Mouse (Mus musculus) midbrain, embryonic 15.5 days (tissue): Measurements from ENCODE around the gene Snapc1. TPM values are rescaled to one million over a fixed set of nuclear protein-coding genes. Genes with fewer than 3 reads are reported as not detected.

ENCODE experiments used
- ATAC-seq: fragments of 200-750 bp; cut with Nextera tagmentation; replicated peaks from 2 replicates; pipeline ENCODE4 v1.8.0; 2017; ENCODE audit warnings: moderate TSS enrichment
- H3K27ac ChIP-seq: fragments of 300-500 bp; sonication (generic); 2 replicates; pipeline ENCODE4 v1.5.1; 2015; ENCODE audit warnings: mild to moderate bottlenecking, inconsistent platforms
- H3K27me3 ChIP-seq: fragments of 300-500 bp; sonication (generic); replicated peaks from 2 replicates; pipeline ENCODE4 v1.6.1; 2015; ENCODE audit warnings: inconsistent platforms
- H3K36me3 ChIP-seq: fragments of 300-500 bp; sonication (generic); replicated peaks from 2 replicates; pipeline ENCODE4 v1.6.1; 2015; ENCODE audit warnings: inconsistent platforms
- H3K4me1 ChIP-seq: fragments of 300-500 bp; sonication (generic); 2 replicates; pipeline ENCODE4 v1.6.1; 2015; ENCODE audit warnings: inconsistent platforms
- H3K4me2 ChIP-seq: fragments of 300-500 bp; sonication (generic); 2 replicates; pipeline ENCODE4 v1.6.1; 2015; ENCODE audit warnings: inconsistent platforms, mild to moderate bottlenecking, moderate library complexity
- H3K4me3 ChIP-seq: fragments of 300-500 bp; sonication (generic); 2 replicates; pipeline ENCODE4 v1.5.1; 2015; ENCODE audit warnings: mild to moderate bottlenecking, inconsistent platforms
- H3K9ac ChIP-seq: fragments of 300-500 bp; sonication (generic); 2 replicates; pipeline ENCODE4 v1.6.1; 2015; ENCODE audit warnings: mild to moderate bottlenecking, inconsistent platforms
- H3K9me3 ChIP-seq: fragments of 300-500 bp; sonication (generic); 2 replicates; pipeline ENCODE4 v1.6.1; 2016; ENCODE audit warnings: inconsistent platforms
- WGBS: fragments of 180-500 bp; shearing (Covaris S2); methylation state at CpG from one replicate; pipeline ENCODE4 v1.1.7; 2015; ENCODE audit warnings: mixed read lengths; 5-methylcytosine and 5-hydroxymethylcytosine counted together
- polyA plus RNA-seq: library from polyadenylated mRNA; unstranded; fragments of >200 nt; fragmentation: Nextera tagmentation; extraction: Ambion mirVana; gene quantifications from 2 replicates; pipeline ENCODE4 v1.2.1, GENCODE M21; 2015

Gene Snapc1
- 37.0 and 39.3 TPM in 2 replicates for polyA plus RNA-seq

- 1% methylated on average over 60 of the region's 60 CpGs for WGBS
- Histone ChIP-seq H3K9ac (peak within 1 kb of the TSS; percentile 78), H3K9me3 (no peaks in the 10 kb centered on the region), H3K4me3 (peak within 1 kb of the TSS; percentile 80), H3K27me3 (no peaks in the 10 kb centered on the region), H3K4me1 (peaks cover 17% of the 10 kb centered on the region), H3K36me3 (peaks cover 16% of the 10 kb centered on the region), H3K4me2 (peak within 1 kb of the TSS; percentile 76), H3K27ac (peak within 1 kb of the TSS; percentile 86)
- ATAC-seq, result peak; percentile 100
These were observed at the start of gene Snapc1 for GRCm38 (mm10) chr12:73964291-73965281. Snapc1 (plus strand) TSS chr12:73964481.

DNA sequence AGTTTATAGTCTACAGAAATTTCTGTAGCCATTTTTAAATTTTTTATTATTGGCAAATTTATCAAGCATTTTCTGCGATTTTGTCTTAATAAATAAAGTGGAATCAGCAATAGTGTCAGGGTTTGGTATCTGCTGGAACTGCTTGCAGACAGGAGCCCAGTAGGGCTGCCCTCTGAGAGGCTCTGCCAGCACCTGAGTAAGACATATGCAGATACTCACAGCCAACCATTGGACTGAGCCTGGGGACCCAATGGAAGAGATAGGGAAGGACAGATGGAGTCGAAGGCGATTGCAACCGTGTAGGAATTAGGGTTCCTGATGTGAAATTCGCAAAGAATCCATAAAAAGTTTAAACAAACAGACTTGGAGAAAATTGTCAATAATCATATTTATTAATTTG is 45.8 kb upstream of the Snapc1 start:
- 94% methylated on average over 5 of the region's 5 CpGs for WGBS
- Histone ChIP-seq H3K9ac (no peak overlapping the region), H3K4me2 (no peak overlapping the region), H3K27ac (no peak overlapping the region), H3K4me3 (no peak overlapping the region), H3K9me3 (no peaks in the 10 kb centered on the region), H3K4me1 (no peaks in the 10 kb centered on the region), H3K27me3 (no peaks in the 10 kb centered on the region), H3K36me3 (no peaks in the 10 kb centered on the region)
- no peak for ATAC-seq

DNA sequence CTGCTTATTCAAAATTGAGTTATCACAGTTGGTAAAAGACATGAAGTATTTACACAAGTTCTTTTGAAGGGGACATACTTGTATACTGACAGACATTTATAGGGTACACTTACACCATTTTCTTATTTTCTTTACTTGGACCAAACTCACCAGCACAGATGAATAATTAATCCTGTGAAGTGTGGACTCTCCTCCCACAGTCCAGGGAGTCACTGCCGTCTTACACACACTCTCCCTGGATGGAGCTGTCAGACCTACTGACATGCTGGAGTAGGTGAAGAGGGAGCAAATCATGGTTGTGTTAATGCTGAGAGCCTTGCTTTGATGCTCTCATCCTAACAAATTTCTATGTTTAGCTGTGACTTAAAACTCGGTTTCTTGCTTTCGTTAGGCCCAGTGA is 34.0 kb upstream of the Snapc1 start:
- ATAC-seq, result no peak
- H3K4me1 ChIP-seq, result no peaks in the 10 kb centered on the region
- H3K27me3 ChIP-seq, result no peaks in the 10 kb centered on the region
- no peak overlapping the region for H3K4me3 ChIP-seq
- H3K9ac ChIP-seq, result no peak overlapping the region
- WGBS, result 78% methylated on average over 3 of the region's 3 CpGs
- no peak overlapping the region for H3K27ac ChIP-seq
- peaks cover 26% of the 10 kb centered on the region for H3K36me3 ChIP-seq
- no peak overlapping the region for H3K4me2 ChIP-seq
- no peaks in the 10 kb centered on the region for H3K9me3 ChIP-seq

- no peaks in the 10 kb centered on the region for H3K4me1 ChIP-seq
- H3K27me3 ChIP-seq, result no peaks in the 10 kb centered on the region
- H3K36me3 ChIP-seq, result peaks cover 26% of the 10 kb centered on the region
- ATAC-seq, result no peak
- H3K27ac ChIP-seq, result no peak overlapping the region
- H3K9ac ChIP-seq, result no peak overlapping the region
- no peak overlapping the region for H3K4me3 ChIP-seq
- no peaks in the 10 kb centered on the region for H3K9me3 ChIP-seq
- H3K4me2 ChIP-seq, result no peak overlapping the region
- 56% methylated on average over 5 of the region's 5 CpGs for WGBS
These were observed 33.0 kb upstream of the Snapc1 start for GRCm38 (mm10) chr12:73931274-73931673.

GRCm38 (mm10) chr12:73934528-73934927 is 29.8 kb upstream of the Snapc1 start:
- 88% methylated on average over 2 of the region's 2 CpGs for WGBS
- Histone ChIP-seq H3K4me1 (no peaks in the 10 kb centered on the region), H3K36me3 (peaks cover 33% of the 10 kb centered on the region), H3K4me3 (no peak overlapping the region), H3K27ac (no peak overlapping the region), H3K27me3 (no peaks in the 10 kb centered on the region), H3K4me2 (no peak overlapping the region), H3K9me3 (no peaks in the 10 kb centered on the region), H3K9ac (no peak overlapping the region)
- ATAC-seq, result no peak

GRCm38 (mm10) chr12:73937353-73937752 is 26.9 kb upstream of the Snapc1 start, which contains the start of gene Gm49321:
Gm49321 (plus strand) TSS chr12:73937653.
- Histone ChIP-seq H3K4me2 (no peak within 1 kb of the TSS), H3K27ac (no peak within 1 kb of the TSS), H3K9ac (no peak within 1 kb of the TSS), H3K36me3 (peaks cover 34% of the 10 kb centered on the region; the same call in 1 of the 2 replicates), H3K27me3 (no peaks in the 10 kb centered on the region), H3K4me3 (no peak within 1 kb of the TSS), H3K4me1 (no peaks in the 10 kb centered on the region), H3K9me3 (no peaks in the 10 kb centered on the region)
- 93% methylated on average over 1 of the region's 1 CpGs for WGBS
- ATAC-seq, result no peak

GRCm38 (mm10) chr12:73939542-73939941 is 24.7 kb upstream of the Snapc1 start:
- H3K4me1 ChIP-seq, result no peaks in the 10 kb centered on the region
- ATAC-seq, result no peak
- H3K27ac ChIP-seq, result no peak overlapping the region
- no peaks in the 10 kb centered on the region for H3K9me3 ChIP-seq
- H3K4me2 ChIP-seq, result no peak overlapping the region
- H3K27me3 ChIP-seq, result no peaks in the 10 kb centered on the region
- H3K9ac ChIP-seq, result no peak overlapping the region
- no peak overlapping the region for H3K4me3 ChIP-seq
- H3K36me3 ChIP-seq, result peaks cover 41% of the 10 kb centered on the region; the same call in 1 of the 2 replicates
- WGBS, result 94% methylated on average over 6 of the region's 6 CpGs

GRCm38 (mm10) chr12:73948415-73948814 is 15.9 kb upstream of the Snapc1 start:
- no peak overlapping the region for H3K27ac ChIP-seq
- ATAC-seq, result no peak
- 89% methylated on average over 4 of the region's 4 CpGs for WGBS
- peaks cover 16% of the 10 kb centered on the region; the same call in 1 of the 2 replicates for H3K36me3 ChIP-seq
- H3K9me3 ChIP-seq, result no peaks in the 10 kb centered on the region
- H3K4me1 ChIP-seq, result peaks cover 9% of the 10 kb centered on the region
- 0 out of 2 replicates have a peak, but pooled peaks cover 7% of the 10 kb centered on the region for H3K27me3 ChIP-seq
- no peak overlapping the region for H3K4me2 ChIP-seq
- no peak overlapping the region for H3K9ac ChIP-seq
- no peak overlapping the region for H3K4me3 ChIP-seq

DNA sequence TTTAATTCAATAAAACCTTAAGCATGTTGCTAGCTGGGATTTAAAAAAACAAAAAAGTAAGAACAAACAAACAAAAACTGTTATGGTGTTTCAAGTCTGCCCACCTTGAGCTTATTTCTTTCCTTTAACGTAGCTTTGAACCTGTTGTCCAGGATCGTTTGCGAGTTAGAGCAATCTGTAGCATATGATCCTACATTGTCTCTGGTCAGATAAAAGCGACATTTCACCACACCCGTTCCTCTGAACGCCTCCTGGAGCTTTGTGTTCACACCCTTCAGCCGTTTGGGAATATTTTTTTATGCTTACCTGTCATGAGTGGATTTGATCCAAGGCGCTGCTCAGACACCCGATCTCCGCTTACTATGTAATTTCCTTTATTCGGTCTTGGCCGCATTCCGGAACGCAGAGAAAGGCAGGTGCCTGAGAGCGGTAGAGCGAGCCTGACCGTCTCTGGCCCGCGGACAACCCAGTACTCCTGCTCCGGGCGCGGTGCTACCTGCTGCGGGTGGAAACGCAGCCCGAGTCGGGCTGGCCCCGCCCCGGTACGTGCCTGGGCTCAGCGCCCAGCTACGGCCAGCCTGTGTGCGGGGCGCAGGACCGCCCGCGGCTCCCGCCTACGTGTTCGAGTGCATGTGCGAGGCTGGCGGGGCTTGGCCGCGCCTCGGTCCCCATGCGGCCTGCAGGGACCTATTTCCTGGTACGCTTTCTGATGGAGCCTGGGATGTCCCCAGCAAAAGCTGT is 14.8 kb upstream of the Snapc1 start:
- peaks cover 13% of the 10 kb centered on the region for H3K4me1 ChIP-seq
- ATAC-seq, result peak; percentile 89
- H3K9me3 ChIP-seq, result no peaks in the 10 kb centered on the region
- 0 out of 2 replicates have a peak overlapping the region, but pooled peaks have one; percentile 2 for H3K27ac ChIP-seq
- H3K36me3 ChIP-seq, result peaks cover 9% of the 10 kb centered on the region; the same call in 1 of the 2 replicates
- 0 out of 2 replicates have a peak, but pooled peaks cover 7% of the 10 kb centered on the region for H3K27me3 ChIP-seq
- H3K4me2 ChIP-seq, result peak overlapping the region; percentile 81
- H3K4me3 ChIP-seq, result peak overlapping the region; percentile 42
- peak overlapping the region; percentile 47 for H3K9ac ChIP-seq
- WGBS, result 6% methylated on average over 46 of the region's 46 CpGs

- no peaks in the 10 kb centered on the region for H3K9me3 ChIP-seq
- peaks cover 13% of the 10 kb centered on the region for H3K4me1 ChIP-seq
- ATAC-seq, result peak; percentile 53; the same call in 1 of the 2 replicates
- peak overlapping the region; percentile 27 for H3K4me3 ChIP-seq
- no peak overlapping the region for H3K9ac ChIP-seq
- H3K4me2 ChIP-seq, result peak overlapping the region; percentile 49
- H3K36me3 ChIP-seq, result no peaks in the 10 kb centered on the region
- 5% methylated on average over 15 of the region's 15 CpGs for WGBS
- no peak overlapping the region for H3K27ac ChIP-seq
- H3K27me3 ChIP-seq, result 0 out of 2 replicates have a peak, but pooled peaks cover 7% of the 10 kb centered on the region
These were observed 11.4 kb upstream of the Snapc1 start for GRCm38 (mm10) chr12:73952879-73953278.

DNA sequence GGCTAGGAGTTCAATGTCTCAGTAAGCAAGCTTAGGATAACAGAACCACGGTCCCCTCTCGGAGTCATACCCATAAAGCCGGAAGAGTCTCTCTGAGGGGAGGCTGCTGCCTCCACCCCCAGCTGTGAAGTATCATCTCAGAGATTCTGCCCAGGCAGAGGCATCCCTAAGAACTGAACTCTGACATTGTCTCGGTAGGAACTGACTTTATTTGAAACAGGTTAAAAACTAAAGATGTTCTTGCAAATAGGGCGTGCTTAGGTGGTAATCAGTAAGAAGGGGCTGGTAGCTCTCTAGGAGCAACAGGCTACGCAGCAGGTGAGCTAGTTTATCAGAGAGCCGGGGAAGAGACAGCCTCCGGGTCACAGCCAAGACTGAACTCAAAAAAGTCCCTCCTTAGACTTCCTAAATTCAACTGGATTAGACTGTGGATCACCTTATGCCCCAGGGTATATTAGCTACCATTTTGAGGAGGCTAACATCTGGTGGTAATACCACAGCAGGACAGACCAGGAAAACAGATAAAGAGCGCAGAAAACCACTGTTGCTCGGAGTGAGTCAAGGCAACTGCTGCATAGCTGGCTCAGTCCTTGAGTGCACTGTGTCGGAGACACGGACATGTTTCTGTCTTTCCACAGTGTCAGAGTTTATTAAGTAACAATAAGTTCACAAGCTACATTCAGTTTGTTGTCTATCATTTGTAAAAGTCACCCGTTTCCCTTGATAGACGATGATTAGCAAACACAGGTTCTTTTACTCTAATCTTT is 10.7 kb upstream of the Snapc1 start:
- 0 out of 2 replicates have a peak overlapping the region, but pooled peaks have one; percentile 15 for H3K9ac ChIP-seq
- H3K9me3 ChIP-seq, result no peaks in the 10 kb centered on the region
- H3K36me3 ChIP-seq, result no peaks in the 10 kb centered on the region
- H3K4me3 ChIP-seq, result peak overlapping the region; percentile 27
- 50% methylated on average over 14 of the region's 14 CpGs for WGBS
- no peak for ATAC-seq
- H3K4me1 ChIP-seq, result peaks cover 13% of the 10 kb centered on the region
- H3K4me2 ChIP-seq, result peak overlapping the region; percentile 49
- H3K27me3 ChIP-seq, result 0 out of 2 replicates have a peak, but pooled peaks cover 6% of the 10 kb centered on the region
- H3K27ac ChIP-seq, result no peak overlapping the region
